Mouse (Mus musculus) duodenum, adult 2 months (tissue): ENCODE measurements around the gene Gins2. TPM values are rescaled to one million over a fixed set of nuclear protein-coding genes. Genes with fewer than 3 reads are reported as not detected.

Source experiments
- polyA plus RNA-seq: library from polyadenylated mRNA; depleted of rRNA; stranded (reverse); fragments of >200 nt; gene quantifications from 2 replicates; pipeline ENCODE4 v1.2.3, GENCODE M21; 2012; ENCODE audit warnings: low replicate concordance; rRNA removed

Gins2 gene
- 17.7 and 22.7 TPM in 2 replicates for polyA plus RNA-seq

DNA sequence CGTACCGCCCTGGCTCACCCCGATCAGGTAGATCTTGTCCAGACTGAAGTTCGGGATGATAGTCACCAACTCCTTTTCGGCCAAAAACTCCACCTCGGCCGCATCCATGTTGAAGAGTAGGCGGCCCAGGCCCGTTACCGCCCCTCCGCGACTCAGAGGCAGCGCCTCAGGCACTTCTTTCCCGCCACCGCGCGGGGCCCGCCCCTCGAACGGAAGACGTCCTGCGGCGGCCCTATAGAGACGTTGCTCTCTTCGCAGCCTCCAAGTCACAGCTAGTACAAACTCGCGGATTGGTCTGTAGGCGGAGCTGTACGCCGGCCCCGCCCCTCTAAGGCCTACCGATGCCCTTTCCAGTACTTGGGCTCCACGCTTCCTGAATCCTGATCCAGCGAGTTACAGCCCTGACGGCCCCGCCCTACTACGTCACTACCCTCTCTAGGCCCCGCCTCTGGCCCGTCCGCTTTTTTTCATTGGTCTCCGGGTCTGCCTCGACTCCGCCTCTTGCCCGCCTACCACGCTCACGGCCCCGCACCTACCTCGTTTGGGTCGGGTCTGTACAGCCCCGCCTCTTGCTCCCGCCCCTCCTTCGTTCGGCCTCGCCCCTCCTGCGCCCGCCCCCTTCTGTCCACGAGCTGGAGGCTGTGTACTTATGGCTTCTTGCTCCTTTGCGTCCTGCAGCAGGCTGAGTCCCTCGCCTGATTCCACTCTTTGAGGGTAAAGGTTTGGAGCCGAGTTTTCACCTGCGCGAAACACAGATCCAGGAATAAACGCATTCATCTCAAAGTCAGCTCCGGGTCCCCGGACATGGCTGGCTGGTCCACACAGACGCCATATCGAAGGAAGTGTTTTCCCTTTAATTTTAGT lies at the start of gene Gins2:
Gins2 (minus strand) TSS at position 397 of the 864 bp plus-strand sequence.

Other genes starting within 250 kb of the Gins2 start
- gene 1190005I06Rik, start 58.3 kb upstream of the Gins2 start, polyA plus RNA-seq = 3.0 and 6.6 TPM in 2 replicates
- 2.2 and 5.8 TPM in 2 replicates for gene Gm27021, start 78.8 kb upstream of the Gins2 start, polyA plus RNA-seq
- gene Cox4i1, start 78.9 kb upstream of the Gins2 start, polyA plus RNA-seq = 706 and 1,319 TPM in 2 replicates
- 73.6 and 83.6 TPM in 2 replicates for gene Emc8, start 79.3 kb upstream of the Gins2 start, polyA plus RNA-seq
- 54.7 and 119 TPM in 2 replicates for gene Irf8, start 147.1 kb upstream of the Gins2 start, polyA plus RNA-seq